Mouse (Mus musculus) heart, adult 2 months (tissue): Measurements from ENCODE around the gene Tex19.2.

Source experiments
- CTCF ChIP-seq: fragments of 200-600 bp; IDR thresholded peaks from 2 replicates; pipeline ENCODE4 v1.8.1; 2022; ENCODE audit warnings: antibody characterized with exemption, mild to moderate bottlenecking, moderate library complexity
- EP300 ChIP-seq: fragments of 200-500 bp; IDR thresholded peaks from 2 replicates; pipeline ENCODE4 v1.6.1; 2011; ENCODE audit warnings: low read depth, low read length, control low read depth; ENCODE audit not compliant: insufficient read depth

DNA sequence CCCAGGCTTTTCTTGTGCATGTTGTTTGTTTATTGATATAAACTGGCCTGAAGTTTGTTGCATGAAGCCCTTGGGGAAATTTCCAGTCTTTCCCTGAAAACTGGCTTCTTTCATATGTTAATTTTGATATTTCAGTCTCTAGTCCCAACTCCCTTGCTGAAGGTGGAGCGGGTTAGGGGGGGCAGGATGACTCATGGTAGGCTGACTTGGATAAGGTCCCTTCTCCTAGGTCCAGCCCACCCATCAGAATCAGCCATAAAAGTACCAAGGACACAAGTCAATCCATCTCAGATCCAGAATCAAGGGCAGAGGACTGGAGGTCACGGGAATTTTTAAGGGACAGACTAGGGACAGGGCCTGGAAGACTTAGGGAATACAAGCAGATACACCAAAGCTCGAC is 7.4 kb downstream of the Tex19.2 start:
- TF ChIP-seq EP300 (no peak), CTCF (no peak)
